Mouse (Mus musculus) MEL (cell line): ENCODE measurements at regions not wholly inside any gene's neighbourhood (a gene's known extent, or its start where the extent isn't known, plus 50 kb on each side); places are given as distances from the start of the nearest gene placed in this dataset.
A peak's percentile ranks its signal among the peaks of the same experiment; 100 is the strongest.

ENCODE experiments used
- DNase-seq: peaks from one replicate; pipeline ENCODE4 v3.0.0; 2011; ENCODE audit warnings: low read depth, low spot score
- H3K27ac ChIP-seq: 2 replicates; pipeline ENCODE4 v1.5.1; 2012; ENCODE audit warnings: low read depth, mild to moderate bottlenecking, control low read depth, low read length, moderate library complexity; ENCODE audit not compliant: control insufficient read depth
- H3K27me3 ChIP-seq, 2 experiments: fragments of 150-350 bp in 1 of 2; sonication (generic) in 1 of 2; 2 replicates each; pipeline ENCODE4 v1.6.1; 2012; ENCODE audit warnings: low read length in 2 of 2, mild to moderate bottlenecking in 2 of 2, improper control_type of control experiment in 1 of 2, moderate library complexity in 1 of 2; ENCODE audit not compliant: insufficient read depth in 2 of 2, control insufficient read depth in 1 of 2
- H3K36me3 ChIP-seq, 2 experiments: 2 replicates each; pipeline ENCODE4 v1.6.1; 2012 to 2014; ENCODE audit warnings: low read length in 2 of 2, improper control_type of control experiment in 1 of 2, inconsistent platforms in 1 of 2, mild to moderate bottlenecking in 1 of 2; ENCODE audit not compliant: insufficient read depth in 2 of 2, control insufficient read depth in 1 of 2
- H3K4me1 ChIP-seq, 2 experiments: fragments of 150-350 bp in 1 of 2; sonication (generic) in 1 of 2; 2 replicates each; pipeline ENCODE4 v1.6.1; 2012; ENCODE audit warnings: low read length in 2 of 2, improper control_type of control experiment in 1 of 2, mild to moderate bottlenecking in 1 of 2; ENCODE audit not compliant: insufficient read depth in 2 of 2, control insufficient read depth in 1 of 2
- H3K4me3 ChIP-seq, 2 experiments: fragments of 150-350 bp in 1 of 2; sonication (generic) in 1 of 2; 2 replicates each; pipeline ENCODE4 v1.5.1; 2012; ENCODE audit warnings: low read depth in 2 of 2, low read length in 2 of 2, mild to moderate bottlenecking in 2 of 2, moderate library complexity in 2 of 2, control low read depth in 1 of 2, improper control_type of control experiment in 1 of 2; ENCODE audit not compliant: control insufficient read depth in 1 of 2, insufficient read depth in 1 of 2
- H3K79me2 ChIP-seq: 2 replicates; pipeline ENCODE4 v1.6.1; 2012; ENCODE audit warnings: mild to moderate bottlenecking, low read length, moderate library complexity; ENCODE audit not compliant: control insufficient read depth, poor library complexity, insufficient read depth
- H3K9ac ChIP-seq: 2 replicates; pipeline ENCODE4 v1.6.1; 2012; ENCODE audit warnings: low read depth, mild to moderate bottlenecking, control low read depth, low read length, moderate library complexity; ENCODE audit not compliant: control insufficient read depth, poor library complexity, severe bottlenecking
- H3K9me3 ChIP-seq: fragments of 150-350 bp; sonication (generic); replicated peaks from 2 replicates; pipeline ENCODE4 v1.6.1; 2012; ENCODE audit warnings: mild to moderate bottlenecking, low read length, improper control_type of control experiment, moderate library complexity; ENCODE audit not compliant: insufficient read depth
- CHD2 ChIP-seq: IDR thresholded peaks from 2 replicates; pipeline ENCODE4 v1.6.1; 2011; ENCODE audit warnings: low read length, improper control_type of control experiment
- E2F4 ChIP-seq: IDR thresholded peaks from 2 replicates; pipeline ENCODE4 v1.6.1; 2011; ENCODE audit warnings: low read depth, low read length, improper control_type of control experiment, borderline replicate concordance
- ELF1 ChIP-seq: IDR thresholded peaks from 2 replicates; pipeline ENCODE4 v1.6.1; 2014; ENCODE audit warnings: low read depth, mild to moderate bottlenecking, inconsistent platforms, low read length, improper control_type of control experiment, moderate library complexity
- EP300 ChIP-seq, 2 experiments: IDR thresholded peaks; 2 replicates each; pipeline ENCODE4 v1.6.1; 2011; ENCODE audit warnings: improper control_type of control experiment in 2 of 2, low read length in 2 of 2, low read depth in 1 of 2, mild to moderate bottlenecking in 1 of 2
- ETS1 ChIP-seq: IDR thresholded peaks from 2 replicates; pipeline ENCODE4 v1.6.1; 2012; ENCODE audit warnings: low read depth, mild to moderate bottlenecking, inconsistent platforms, low read length, improper control_type of control experiment, moderate library complexity
- GATA1 ChIP-seq: IDR thresholded peaks from 2 replicates; pipeline ENCODE4 v1.6.1; 2011; ENCODE audit warnings: low read depth, low read length, improper control_type of control experiment
- JUND ChIP-seq: IDR thresholded peaks from 2 replicates; pipeline ENCODE4 v1.6.1; 2011; ENCODE audit warnings: low read depth, mild to moderate bottlenecking, improper control_type of control experiment, low read length
- KAT2A ChIP-seq: conservative IDR thresholded peaks from 2 replicates; pipeline ENCODE4 v1.6.1; 2012; ENCODE audit warnings: low read depth, low read length, improper control_type of control experiment, inconsistent platforms
- MAX ChIP-seq: IDR thresholded peaks from 2 replicates; pipeline ENCODE4 v1.6.1; 2011; ENCODE audit warnings: low read length, improper control_type of control experiment
- MAZ ChIP-seq: IDR thresholded peaks from 2 replicates; pipeline ENCODE4 v1.6.1; 2012; ENCODE audit warnings: low read depth, mild to moderate bottlenecking, inconsistent platforms, low read length, improper control_type of control experiment
- MXI1 ChIP-seq: IDR thresholded peaks from 2 replicates; pipeline ENCODE4 v1.6.1; 2011; ENCODE audit warnings: mild to moderate bottlenecking, low read depth, low read length, improper control_type of control experiment
- NELFE ChIP-seq: IDR thresholded peaks from 2 replicates; pipeline ENCODE4 v1.6.1; 2011; ENCODE audit warnings: low read depth, low read length, improper control_type of control experiment
- NRF1 ChIP-seq: IDR thresholded peaks from 2 replicates; pipeline ENCODE4 v1.6.1; 2014; ENCODE audit warnings: low read depth, mild to moderate bottlenecking, inconsistent platforms, low read length, improper control_type of control experiment, moderate library complexity; ENCODE audit not compliant: poor library complexity, insufficient read depth, severe bottlenecking
- POLR2AphosphoS2 ChIP-seq: IDR thresholded peaks from 2 replicates; pipeline ENCODE4 v1.6.1; 2011; ENCODE audit warnings: low read length, improper control_type of control experiment
- POLR2AphosphoS5 ChIP-seq: IDR thresholded peaks from 2 replicates; pipeline ENCODE4 v1.6.1; 2012; ENCODE audit warnings: low read depth, borderline replicate concordance, mild to moderate bottlenecking, inconsistent platforms, low read length, moderate library complexity, mixed read lengths
- RAD21 ChIP-seq: IDR thresholded peaks from 2 replicates; pipeline ENCODE4 v1.6.1; 2011; ENCODE audit warnings: mild to moderate bottlenecking, low read depth, low read length, improper control_type of control experiment
- SMC3 ChIP-seq: IDR thresholded peaks from 2 replicates; pipeline ENCODE4 v1.6.1; 2011; ENCODE audit warnings: low read depth, low read length, improper control_type of control experiment
- TCF12 ChIP-seq: IDR thresholded peaks from 2 replicates; pipeline ENCODE4 v1.6.1; 2014; ENCODE audit warnings: low read depth, mild to moderate bottlenecking, inconsistent platforms, low read length, improper control_type of control experiment, moderate library complexity
- ZC3H11A ChIP-seq: IDR thresholded peaks from 2 replicates; pipeline ENCODE4 v1.6.1; 2012; ENCODE audit warnings: low read depth, mild to moderate bottlenecking, inconsistent platforms, low read length, improper control_type of control experiment
- ZKSCAN1 ChIP-seq: IDR thresholded peaks from 2 replicates; pipeline ENCODE4 v1.6.1; 2012; ENCODE audit warnings: low read depth, mild to moderate bottlenecking, inconsistent platforms, low read length, improper control_type of control experiment, moderate library complexity
- ZMIZ1 ChIP-seq: IDR thresholded peaks from 2 replicates; pipeline ENCODE4 v1.6.1; 2012; ENCODE audit warnings: low read depth, mild to moderate bottlenecking, inconsistent platforms, low read length, improper control_type of control experiment, moderate library complexity
- ZNF384 ChIP-seq: IDR thresholded peaks from 2 replicates; pipeline ENCODE4 v1.6.1; 2012; ENCODE audit warnings: low read depth, mild to moderate bottlenecking, inconsistent platforms, low read length, improper control_type of control experiment

DNA sequence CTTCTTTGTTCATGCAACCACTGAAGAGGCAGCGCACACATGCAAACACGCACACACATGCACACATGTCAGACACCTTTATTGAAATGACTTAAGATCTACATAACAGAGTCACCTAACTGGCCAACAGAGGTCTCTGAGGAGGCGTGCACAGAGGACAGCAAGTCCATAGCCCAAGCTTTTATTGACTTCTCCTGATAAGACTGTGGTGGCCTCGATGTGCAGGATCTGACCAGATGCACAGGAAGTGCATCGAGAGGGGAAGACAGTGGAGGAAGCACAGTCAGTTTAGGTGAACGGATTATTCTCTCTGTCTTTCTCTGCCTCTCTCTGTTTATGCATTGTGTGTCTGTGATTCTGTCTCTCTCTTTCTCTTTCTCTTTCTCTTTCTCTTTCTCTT is 124.2 kb downstream of the Rpl36a-ps1 start:
- DNase-seq: peak; percentile 49
- H3K27me3 ChIP-seq: no peaks in the 10 kb centered on the region
- H3K9me3 ChIP-seq: no peaks in the 10 kb centered on the region
- peaks cover 6 to 21% of the 10 kb centered on the region in 2 experiments; a peak in 3 of 4 replicates for H3K4me1 ChIP-seq
- peak overlapping the region; percentile 26; the same call in 1 of the 2 replicates for H3K9ac ChIP-seq
- H3K4me3 ChIP-seq: peak overlapping the region; percentile 38 to 49; a peak in 3 of 4 replicates
- peaks cover 0 to 17% of the 10 kb centered on the region in 2 experiments; a peak in 2 of 4 replicates for H3K36me3 ChIP-seq
- TF ChIP-seq MAZ: no peak
- no peak for TF ChIP-seq NELFE
- no peak for TF ChIP-seq ZMIZ1
- no peak for TF ChIP-seq E2F4
- TF ChIP-seq MXI1: no peak
- no peak for TF ChIP-seq NRF1
- no peak for TF ChIP-seq POLR2AphosphoS2
- TF ChIP-seq MAX: peak; percentile 44
- TF ChIP-seq GATA1: peak; percentile 18; the same call in 1 of the 2 replicates
- TF ChIP-seq ETS1: 0 out of 2 replicates have a peak, but pooled peaks have one; percentile 10
- TF ChIP-seq TCF12: no peak
- no peak for TF ChIP-seq POLR2AphosphoS5
- TF ChIP-seq RAD21: no peak
- peak in 1 of 2 experiments; percentile 23; a peak in 1 of 4 replicates for TF ChIP-seq EP300 (IDR thresholded peaks at IDR 0.05; ENCODE audit: low read depth in 1 of 2, low read length in 2 of 2)
- no peak overlapping the region for H3K27ac ChIP-seq
- no peaks in the 10 kb centered on the region for H3K79me2 ChIP-seq

DNA sequence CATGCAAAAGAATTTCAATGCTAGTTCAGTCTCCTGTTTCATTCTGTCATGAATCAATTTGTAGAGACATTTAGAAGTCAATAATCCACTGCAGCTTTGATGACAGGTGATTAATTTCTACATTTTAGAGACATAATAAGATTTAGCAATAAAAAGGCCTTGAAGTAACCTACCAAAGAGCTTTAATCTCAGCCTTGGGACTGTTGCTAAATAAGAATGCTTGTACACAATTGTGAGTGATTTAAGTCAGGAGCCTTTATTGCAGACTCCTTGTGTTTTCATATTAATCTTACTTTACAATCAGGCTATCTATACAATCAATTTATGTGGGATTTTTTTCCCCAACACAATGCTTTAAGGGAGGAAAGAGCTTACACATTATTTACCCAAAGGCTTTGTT is 127.2 kb downstream of the Rpl36a-ps1 start:
- Histone ChIP-seq H3K79me2 (no peaks in the 10 kb centered on the region), H3K27ac (no peak overlapping the region), H3K9me3 (no peaks in the 10 kb centered on the region), H3K27me3 (no peaks in the 10 kb centered on the region), H3K4me1 (peaks cover 4 to 11% of the 10 kb centered on the region in 2 experiments; a peak in 2 of 4 replicates), H3K36me3 (peaks cover 0 to 4% of the 10 kb centered on the region in 2 experiments; a peak in 2 of 4 replicates), H3K9ac (no peak overlapping the region), H3K4me3 (no peak overlapping the region)
- no peak for TF ChIP-seq ZKSCAN1
- no peak for TF ChIP-seq POLR2AphosphoS5
- no peak for TF ChIP-seq JUND
- TF ChIP-seq ZNF384: no peak
- TF ChIP-seq ELF1: no peak
- TF ChIP-seq SMC3: no peak
- TF ChIP-seq TCF12: no peak
- TF ChIP-seq POLR2AphosphoS2: no peak
- TF ChIP-seq KAT2A: no peak
- no peak for TF ChIP-seq ZC3H11A
- no peak for TF ChIP-seq CHD2
- DNase-seq: no peak
